Mouse (Mus musculus) hindbrain, postnatal 0 days (tissue): ENCODE data around the gene Sbno2. TPM values are rescaled to one million over a fixed set of nuclear protein-coding genes. Genes with fewer than 3 reads are reported as not detected.
"Not testable (repeated sequence)": the region's sequence is repeated elsewhere in the genome, so short reads cannot be mapped to it uniquely, and the experiment has no call there.

Source experiments
- ATAC-seq: fragments of 200-750 bp; cut with Nextera tagmentation; 2 replicates; pipeline ENCODE4 v1.8.0; 2017; ENCODE audit warnings: mild to moderate bottlenecking, moderate TSS enrichment, moderate library complexity
- DNase-seq: peaks from one replicate; pipeline ENCODE4 v3.0.0-alpha.2; 2015; ENCODE audit warnings: low spot score
- H3K27ac ChIP-seq: fragments of 300-500 bp; sonication (generic); 2 replicates; pipeline ENCODE4 v1.5.1; 2014; ENCODE audit warnings: mild to moderate bottlenecking
- H3K27me3 ChIP-seq: fragments of 300-500 bp; sonication (generic); 2 replicates; pipeline ENCODE4 v1.6.1; 2014; ENCODE audit warnings: low read length, mixed read lengths; ENCODE audit not compliant: insufficient read depth
- H3K36me3 ChIP-seq: fragments of 300-500 bp; sonication (generic); 2 replicates; pipeline ENCODE4 v1.6.1; 2014; ENCODE audit warnings: low read length, mixed read lengths; ENCODE audit not compliant: insufficient read depth
- H3K4me1 ChIP-seq: fragments of 300-500 bp; sonication (generic); 2 replicates; pipeline ENCODE4 v1.6.1; 2014; ENCODE audit warnings: antibody characterized with exemption, low read length, mixed read lengths; ENCODE audit not compliant: insufficient read depth
- H3K4me2 ChIP-seq: fragments of 300-500 bp; sonication (generic); 2 replicates; pipeline ENCODE4 v1.6.1; 2014; ENCODE audit warnings: low read depth, mild to moderate bottlenecking, low read length, moderate library complexity, mixed read lengths
- H3K4me3 ChIP-seq: fragments of 300-500 bp; sonication (generic); 2 replicates; pipeline ENCODE4 v1.5.1; 2014; ENCODE audit warnings: low read length
- H3K9ac ChIP-seq: fragments of 300-500 bp; sonication (generic); replicated peaks from 2 replicates; pipeline ENCODE4 v1.6.1; 2014; ENCODE audit warnings: mild to moderate bottlenecking, low read length, moderate library complexity, mixed read lengths
- H3K9me3 ChIP-seq: fragments of 300-500 bp; sonication (generic); 2 replicates; pipeline ENCODE4 v1.6.1; 2016; ENCODE audit warnings: low read length, mixed read lengths
- CTCF ChIP-seq: IDR thresholded peaks from 2 replicates; pipeline ENCODE4 v1.5.1; 2016; ENCODE audit warnings: antibody characterized with exemption, control low read depth, low read depth
- WGBS: fragments of 180-500 bp; shearing (Covaris S2); extraction: QIAGEN DNeasy Blood & Tissue Kit; methylation state at CpG from one replicate; pipeline ENCODE4 v1.1.7; 2014; 5-methylcytosine and 5-hydroxymethylcytosine counted together
- polyA plus RNA-seq: library from polyadenylated mRNA; unstranded; fragments of >200 nt; fragmentation: Nextera tagmentation; extraction: Ambion mirVana; gene quantifications from 2 replicates; pipeline ENCODE4 v1.2.1, GENCODE M21; 2015
- total RNA-seq: library from RNA; depleted of rRNA; stranded (reverse); fragments of >200 nt; gene quantifications from 2 replicates; pipeline ENCODE4 v1.2.3, GENCODE M21; 2014

Gene Sbno2
- total and polyA plus RNA-seq, 2 experiments from 2014 or later, result 6.9 to 23.7 TPM

GRCm38 (mm10) chr10:80044087-80044486 is 61.3 kb downstream of the Sbno2 start:
- Histone ChIP-seq H3K4me1 (no peaks in the 10 kb centered on the region), H3K9ac (no peak overlapping the region), H3K36me3 (no peaks in the 10 kb centered on the region), H3K9me3 (no peaks in the 10 kb centered on the region), H3K27me3 (no peaks in the 10 kb centered on the region), H3K4me3 (no peak overlapping the region), H3K27ac (peak overlapping the region; percentile 65; the same call in 1 of the 2 replicates), H3K4me2 (no peak overlapping the region)
- WGBS, result 13% methylated on average over 4 of the region's 4 CpGs
- DNase-seq (no peak), ATAC-seq (no peak)
- no peak for TF ChIP-seq CTCF

GRCm38 (mm10) chr10:80041409-80042060 is 63.8 kb downstream of the Sbno2 start:
- H3K27me3 ChIP-seq, H3K9me3 ChIP-seq, H3K4me2 ChIP-seq, H3K4me3 ChIP-seq, H3K9ac ChIP-seq, DNase-seq, ATAC-seq, H3K27ac ChIP-seq, H3K4me1 ChIP-seq: not testable (repeated sequence)
- peaks cover 11% of the 10 kb centered on the region for H3K36me3 ChIP-seq
- 89% methylated on average over 8 of the region's 8 CpGs for WGBS

GRCm38 (mm10) chr10:80039559-80039979 is 65.8 kb downstream of the Sbno2 start, which contains the start of gene Polr2e:
Gene Polr2e, minus strand, starts transcription at chr10:80039795.
- Histone ChIP-seq H3K9me3 (no peaks in the 10 kb centered on the region), H3K4me1 (peaks cover 10% of the 10 kb centered on the region), H3K36me3 (peaks cover 29% of the 10 kb centered on the region), H3K4me2 (peak within 1 kb of the TSS; percentile 66), H3K27ac (peak within 1 kb of the TSS; percentile 67), H3K27me3 (no peaks in the 10 kb centered on the region), H3K9ac (peak within 1 kb of the TSS; percentile 65), H3K4me3 (peak within 1 kb of the TSS; percentile 72)
- ATAC-seq, result peak; percentile 98
- TF ChIP-seq CTCF, result peak; percentile 33
- under 1% methylated on average over 40 of the region's 40 CpGs for WGBS
- peak; percentile 99 for DNase-seq

GRCm38 (mm10) chr10:80036832-80037231 is 68.5 kb downstream of the Sbno2 start:
- Histone ChIP-seq H3K4me2 (no peak overlapping the region), H3K27me3 (no peaks in the 10 kb centered on the region), H3K9me3 (no peaks in the 10 kb centered on the region), H3K27ac (no peak overlapping the region), H3K36me3 (peaks cover 29% of the 10 kb centered on the region), H3K4me3 (no peak overlapping the region), H3K4me1 (peaks cover 10% of the 10 kb centered on the region), H3K9ac (no peak overlapping the region)
- 90% methylated on average over 13 of the region's 13 CpGs for WGBS
- DNase-seq, result no peak
- no peak for TF ChIP-seq CTCF
- ATAC-seq, result no peak

- Histone ChIP-seq H3K4me3 (no peak overlapping the region), H3K36me3 (peaks cover 29% of the 10 kb centered on the region), H3K9ac (no peak overlapping the region), H3K9me3 (no peaks in the 10 kb centered on the region), H3K27ac (no peak overlapping the region), H3K27me3 (no peaks in the 10 kb centered on the region), H3K4me1 (peaks cover 10% of the 10 kb centered on the region), H3K4me2 (no peak overlapping the region)
- no peak for TF ChIP-seq CTCF
- WGBS, result 92% methylated on average over 5 of the region's 5 CpGs
- ATAC-seq (no peak), DNase-seq (no peak)
Observed at GRCm38 (mm10) chr10:80035686-80036085, 69.7 kb downstream of the Sbno2 start.

- ATAC-seq (no peak), DNase-seq (no peak)
- no peak overlapping the region for H3K4me2 ChIP-seq
- no peak for TF ChIP-seq CTCF
- no peak overlapping the region for H3K27ac ChIP-seq
- no peak overlapping the region for H3K9ac ChIP-seq
- H3K36me3 ChIP-seq, result peaks cover 29% of the 10 kb centered on the region
- 63% methylated on average over 8 of the region's 8 CpGs for WGBS
- H3K4me3 ChIP-seq, result no peak overlapping the region
- H3K27me3 ChIP-seq, result no peaks in the 10 kb centered on the region
- no peaks in the 10 kb centered on the region for H3K9me3 ChIP-seq
- peaks cover 10% of the 10 kb centered on the region for H3K4me1 ChIP-seq
Observed at GRCm38 (mm10) chr10:80035148-80035547, 70.2 kb downstream of the Sbno2 start.
